Mouse (Mus musculus): Measurements from ENCODE around the gene Col6a4. TPM values are rescaled to one million over a fixed set of nuclear protein-coding genes. Genes with fewer than 3 reads are reported as not detected.

Col6a4 gene
- polyA plus RNA-seq, 1 experiment from 2014 or later = 2.0 TPM

- H3K4me2 ChIP-seq (ENCODE audit: low read depth, low read length) = no peak overlapping the region
Measured at GRCm38 (mm10) chr9:106123599-106123998, 27.0 kb upstream of the Col6a4 start.

GRCm38 (mm10) chr9:106119075-106119474 is 22.5 kb upstream of the Col6a4 start:
- H3K9me3 ChIP-seq (ENCODE audit: control insufficient read depth, low read length) = no peaks in the 10 kb centered on the region
- H3K36me3 ChIP-seq (ENCODE audit: control insufficient read depth, insufficient read depth, low read length) = no peaks in the 10 kb centered on the region
- H3K9ac ChIP-seq (ENCODE audit: low read length) = no peak overlapping the region
- ATAC-seq (ENCODE audit: low read depth) = no peak
- 71% methylated on average over 9 of the region's 9 CpGs for WGBS
- no peak overlapping the region for H3K4me3 ChIP-seq (ENCODE audit: low read length)
- H3K4me2 ChIP-seq (ENCODE audit: low read depth, low read length) = no peak overlapping the region
- H3K27ac ChIP-seq (ENCODE audit: low read length) = no peak overlapping the region
- no peaks in the 10 kb centered on the region for H3K4me1 ChIP-seq (replicated peaks; ENCODE audit: control insufficient read depth, insufficient read depth, low read length)
- no peaks in the 10 kb centered on the region for H3K27me3 ChIP-seq (ENCODE audit: control insufficient read depth, insufficient read depth, low read depth, low read length)

More at GRCm38 (mm10) chr9:106123599-106123998, 27.0 kb upstream of the Col6a4 start:
- no peak overlapping the region for H3K9ac ChIP-seq (ENCODE audit: low read length)
- H3K4me3 ChIP-seq (ENCODE audit: low read length) = no peak overlapping the region
- H3K4me1 ChIP-seq (replicated peaks; ENCODE audit: control insufficient read depth, insufficient read depth, low read length) = no peaks in the 10 kb centered on the region
- H3K36me3 ChIP-seq (ENCODE audit: control insufficient read depth, insufficient read depth, low read length) = no peaks in the 10 kb centered on the region
- no peak overlapping the region for H3K27ac ChIP-seq (ENCODE audit: low read length)
- no peaks in the 10 kb centered on the region for H3K27me3 ChIP-seq (ENCODE audit: control insufficient read depth, insufficient read depth, low read depth, low read length)
- H3K9me3 ChIP-seq (ENCODE audit: control insufficient read depth, low read length) = no peaks in the 10 kb centered on the region
- no peak for ATAC-seq (ENCODE audit: low read depth)
- WGBS = 45% methylated on average over 4 of the region's 4 CpGs

- no peaks in the 10 kb centered on the region; the same call in 1 of the 2 replicates for H3K9me3 ChIP-seq (ENCODE audit: control insufficient read depth, low read length)
- H3K27ac ChIP-seq (ENCODE audit: low read length) = no peak overlapping the region
- H3K4me2 ChIP-seq (ENCODE audit: low read depth, low read length) = no peak overlapping the region
- no peak for ATAC-seq (ENCODE audit: low read depth)
- H3K4me1 ChIP-seq (replicated peaks; ENCODE audit: control insufficient read depth, insufficient read depth, low read length) = no peaks in the 10 kb centered on the region
- WGBS = 34% methylated on average over 13 of the region's 13 CpGs
- H3K4me3 ChIP-seq (ENCODE audit: low read length) = no peak overlapping the region
- H3K36me3 ChIP-seq (ENCODE audit: control insufficient read depth, insufficient read depth, low read length) = no peaks in the 10 kb centered on the region
- no peaks in the 10 kb centered on the region for H3K27me3 ChIP-seq (ENCODE audit: control insufficient read depth, insufficient read depth, low read depth, low read length)
- H3K9ac ChIP-seq (ENCODE audit: low read length) = no peak overlapping the region
Measured at GRCm38 (mm10) chr9:106115801-106116424, 19.3 kb upstream of the Col6a4 start.

- Histone ChIP-seq H3K27ac (ENCODE audit: low read length) (no peak overlapping the region), H3K36me3 (ENCODE audit: control insufficient read depth, insufficient read depth, low read length) (no peaks in the 10 kb centered on the region), H3K9me3 (ENCODE audit: control insufficient read depth, low read length) (no peaks in the 10 kb centered on the region; the same call in 1 of the 2 replicates), H3K4me2 (ENCODE audit: low read depth, low read length) (no peak overlapping the region), H3K9ac (ENCODE audit: low read length) (no peak overlapping the region), H3K4me1 (replicated peaks; ENCODE audit: control insufficient read depth, insufficient read depth, low read length) (no peaks in the 10 kb centered on the region), H3K27me3 (ENCODE audit: control insufficient read depth, insufficient read depth, low read depth, low read length) (no peaks in the 10 kb centered on the region), H3K4me3 (ENCODE audit: low read length) (no peak overlapping the region)
- ATAC-seq (ENCODE audit: low read depth) = no peak
- 28% methylated on average over 10 of the region's 10 CpGs for WGBS
Measured at GRCm38 (mm10) chr9:106112770-106113423, 16.3 kb upstream of the Col6a4 start.

GRCm38 (mm10) chr9:106106241-106106640 is 9.7 kb upstream of the Col6a4 start:
- Histone ChIP-seq H3K27me3 (ENCODE audit: control insufficient read depth, insufficient read depth, low read depth, low read length) (no peaks in the 10 kb centered on the region), H3K4me2 (ENCODE audit: low read depth, low read length) (no peak overlapping the region), H3K4me3 (ENCODE audit: low read length) (no peak overlapping the region), H3K9ac (ENCODE audit: low read length) (no peak overlapping the region), H3K9me3 (ENCODE audit: control insufficient read depth, low read length) (no peaks in the 10 kb centered on the region; the same call in 1 of the 2 replicates), H3K36me3 (ENCODE audit: control insufficient read depth, insufficient read depth, low read length) (no peaks in the 10 kb centered on the region), H3K27ac (ENCODE audit: low read length) (no peak overlapping the region), H3K4me1 (replicated peaks; ENCODE audit: control insufficient read depth, insufficient read depth, low read length) (no peaks in the 10 kb centered on the region)
- WGBS = 61% methylated on average over 9 of the region's 9 CpGs
- ATAC-seq (ENCODE audit: low read depth) = no peak

GRCm38 (mm10) chr9:106104401-106104800 is 7.8 kb upstream of the Col6a4 start:
- no peaks in the 10 kb centered on the region for H3K4me1 ChIP-seq (replicated peaks; ENCODE audit: control insufficient read depth, insufficient read depth, low read length)
- H3K27ac ChIP-seq (ENCODE audit: low read length) = no peak overlapping the region
- no peaks in the 10 kb centered on the region for H3K27me3 ChIP-seq (ENCODE audit: control insufficient read depth, insufficient read depth, low read depth, low read length)
- H3K4me2 ChIP-seq (ENCODE audit: low read depth, low read length) = no peak overlapping the region
- no peak overlapping the region for H3K4me3 ChIP-seq (ENCODE audit: low read length)
- H3K9ac ChIP-seq (ENCODE audit: low read length) = no peak overlapping the region
- no peak for ATAC-seq (ENCODE audit: low read depth)
- H3K36me3 ChIP-seq (ENCODE audit: control insufficient read depth, insufficient read depth, low read length) = no peaks in the 10 kb centered on the region
- H3K9me3 ChIP-seq (ENCODE audit: control insufficient read depth, low read length) = no peaks in the 10 kb centered on the region
- WGBS = 76% methylated on average over 7 of the region's 7 CpGs

- Histone ChIP-seq H3K27ac (ENCODE audit: low read length) (no peak overlapping the region), H3K36me3 (ENCODE audit: control insufficient read depth, insufficient read depth, low read length) (no peaks in the 10 kb centered on the region), H3K4me1 (replicated peaks; ENCODE audit: control insufficient read depth, insufficient read depth, low read length) (no peaks in the 10 kb centered on the region), H3K9me3 (ENCODE audit: control insufficient read depth, low read length) (no peaks in the 10 kb centered on the region), H3K27me3 (ENCODE audit: control insufficient read depth, insufficient read depth, low read depth, low read length) (no peaks in the 10 kb centered on the region), H3K9ac (ENCODE audit: low read length) (no peak overlapping the region), H3K4me3 (ENCODE audit: low read length) (no peak overlapping the region), H3K4me2 (ENCODE audit: low read depth, low read length) (no peak overlapping the region)
- WGBS = 64% methylated on average over 5 of the region's 5 CpGs
- ATAC-seq (ENCODE audit: low read depth) = no peak
Measured at GRCm38 (mm10) chr9:106101166-106101565, 4.6 kb upstream of the Col6a4 start.

- Histone ChIP-seq H3K9ac (ENCODE audit: low read length) (no peak overlapping the region), H3K36me3 (ENCODE audit: control insufficient read depth, insufficient read depth, low read length) (no peaks in the 10 kb centered on the region), H3K27ac (ENCODE audit: low read length) (no peak overlapping the region), H3K27me3 (ENCODE audit: control insufficient read depth, insufficient read depth, low read depth, low read length) (no peaks in the 10 kb centered on the region), H3K4me3 (ENCODE audit: low read length) (no peak overlapping the region), H3K4me2 (ENCODE audit: low read depth, low read length) (no peak overlapping the region), H3K9me3 (ENCODE audit: control insufficient read depth, low read length) (no peaks in the 10 kb centered on the region), H3K4me1 (replicated peaks; ENCODE audit: control insufficient read depth, insufficient read depth, low read length) (no peaks in the 10 kb centered on the region)
- ATAC-seq (ENCODE audit: low read depth) = no peak
- WGBS = 53% methylated on average over 9 of the region's 9 CpGs
Measured at GRCm38 (mm10) chr9:106100262-106100661, 3.7 kb upstream of the Col6a4 start.

- Histone ChIP-seq H3K27me3 (ENCODE audit: control insufficient read depth, insufficient read depth, low read depth, low read length) (no peaks in the 10 kb centered on the region), H3K9me3 (ENCODE audit: control insufficient read depth, low read length) (no peaks in the 10 kb centered on the region), H3K4me3 (ENCODE audit: low read length) (no peak overlapping the region), H3K4me2 (ENCODE audit: low read depth, low read length) (no peak overlapping the region), H3K27ac (ENCODE audit: low read length) (no peak overlapping the region), H3K4me1 (replicated peaks; ENCODE audit: control insufficient read depth, insufficient read depth, low read length) (no peaks in the 10 kb centered on the region), H3K9ac (ENCODE audit: low read length) (no peak overlapping the region), H3K36me3 (ENCODE audit: control insufficient read depth, insufficient read depth, low read length) (no peaks in the 10 kb centered on the region)
- ATAC-seq (ENCODE audit: low read depth) = no peak
- 67% methylated on average over 22 of the region's 22 CpGs for whole genome bisulfite sequencing
Measured at GRCm38 (mm10) chr9:106099379-106100021, 2.9 kb upstream of the Col6a4 start.

All from lung, embryonic 16.5 days (tissue).